11 mouse cellular contexts compared by ENCODE assay signal in genomic region chr2:50813568-50814461, GRCm38 (mm10).
DNase-seq lines count a peak whose midpoint lies in the region; ATAC-seq and TF ChIP-seq lines count a peak whose summit lies in the region.
"Had no signal": no experiment of that assay in that cellular context is flagged by ENCODE, and none has a peak within 500 bp of the region (broad histone marks: within the 10 kb centered on the region; RNA-seq: fewer than 3 reads in every experiment).

No protein-coding gene starts in this region.

- DNase-seq in liver, adult 2 months (ENCODE audit: extremely low read depth, low read depth, low spot score) = peak; percentile 29
- no peak for DNase-seq in liver
- DNase-seq in CD4-positive, CD25-positive, alpha-beta regulatory T cell, adult 2 months (ENCODE audit: low read depth, low spot score) = peak; percentile 51
- DNase-seq in left cerebral cortex, adult 18-20 months (ENCODE audit: low spot score in 2 of 2) = no peak
- no peak for DNase-seq in ovary, postnatal 36 days (ENCODE audit: low spot score)
- DNase-seq: adrenal gland, postnatal 10 days; cerebellum, adult 9-11 months; heart, postnatal 14 days had no signal

- TF ChIP-seq CTCF in liver, adult 2 months (IDR thresholded peaks at IDR 0.05; ENCODE audit: low read depth, low read length) = no peak

- H3K27ac ChIP-seq in liver, adult 2 months (replicated peaks; ENCODE audit: insufficient read depth, low read depth, low read length) = peak overlapping the region; percentile 47; the same call in 1 of the 2 replicates
- peak overlapping the region; percentile 52 for H3K27ac ChIP-seq in macrophage

- 73% methylated on average over 9 of the region's 9 CpGs for WGBS in liver, adult 2 months
- WGBS in macrophage (ENCODE audit: missing documents) = 46% methylated on average over 9 of the region's 9 CpGs

- H3K36me3 ChIP-seq in liver, adult 2 months (ENCODE audit: control insufficient read depth, insufficient read depth, low read length) = no peaks in the 10 kb centered on the region
- H3K36me3 ChIP-seq in macrophage (ENCODE audit: inconsistent target) = no peaks in the 10 kb centered on the region

- ATAC-seq in granulocyte monocyte progenitor cell, adult 5-6 weeks (replicated peaks; ENCODE audit: poor library complexity, severe bottlenecking) = peak; percentile 50; the same call in 1 of the 2 replicates
- ATAC-seq in frontal cortex, adult (ENCODE audit: low TSS enrichment) = no peak

- no peaks in the 10 kb centered on the region for H3K27me3 ChIP-seq in liver, adult 2 months (ENCODE audit: control insufficient read depth, insufficient read depth, low read length)

- TF ChIP-seq POLR2A in liver, adult 2 months (IDR thresholded peaks at IDR 0.05; ENCODE audit: extremely low read depth, insufficient read depth, low read length) = no peak

- no peak overlapping the region for H3K4me3 ChIP-seq in liver, adult 2 months (ENCODE audit: insufficient read depth, low read depth, low read length)
- H3K4me3 ChIP-seq in macrophage (ENCODE audit: inconsistent target) = no peak overlapping the region

- no peak overlapping the region for H3K9ac ChIP-seq in liver, adult 2 months (ENCODE audit: low read depth, low read length)

- no peaks in the 10 kb centered on the region for H3K79me2 ChIP-seq in liver, adult 2 months (ENCODE audit: control insufficient read depth, insufficient read depth, low read length)
- no peaks in the 10 kb centered on the region for H3K79me2 ChIP-seq in macrophage (ENCODE audit: inconsistent target)

- no peaks in the 10 kb centered on the region; the same call in 1 of the 2 replicates for H3K4me1 ChIP-seq in liver, adult 2 months (ENCODE audit: control insufficient read depth, insufficient read depth, low read length)

Comparison
In these comparisons a context has a peak if more than half of its experiments do, and no peak if none do; other contexts are left out.
1. DNase-seq: peak in liver, adult 2 months (single experiment) and CD4-positive, CD25-positive, alpha-beta regulatory T cell, adult 2 months (single experiment); none in liver (single experiment), left cerebral cortex, adult 18-20 months (0 of 2) and ovary, postnatal 36 days (single experiment).